In genomic region chr2:25305587-25306359, GRCm38 (mm10) we compare ENCODE assay signal across 10 mouse cellular contexts. TPM values are rescaled to one million over a fixed set of nuclear protein-coding genes. Genes with fewer than 3 reads are reported as not detected.
A peak's percentile ranks its signal among the peaks of the same experiment; 100 is the strongest.
DNase-seq lines count a peak whose midpoint lies in the region; ATAC-seq and TF ChIP-seq lines count a peak whose summit lies in the region.
"Had no signal": no experiment of that assay in that cellular context is flagged by ENCODE, and none has a peak within 500 bp of the region (broad histone marks: within the 10 kb centered on the region; RNA-seq: fewer than 3 reads in every experiment).

No protein-coding gene starts in this region.

- peak overlapping the region; percentile 9; the same call in 1 of the 2 replicates for H3K9ac ChIP-seq in lung, embryonic 16.5 days (ENCODE audit: low read length)
- peak overlapping the region; percentile 59 for H3K9ac ChIP-seq in limb, embryonic 13.5 days
- H3K9ac ChIP-seq in stomach, postnatal 0 days (ENCODE audit: low read length) = no peak overlapping the region; the same call in 1 of the 2 replicates

- H3K4me1 ChIP-seq in lung, embryonic 16.5 days (replicated peaks; ENCODE audit: control insufficient read depth, insufficient read depth, low read length) = peaks cover 3% of the 10 kb centered on the region; the same call in 1 of the 2 replicates
- H3K4me1 ChIP-seq in limb, embryonic 13.5 days = peaks cover 5% of the 10 kb centered on the region; the same call in 1 of the 2 replicates
- H3K4me1 ChIP-seq in stomach, postnatal 0 days (replicated peaks; ENCODE audit: control insufficient read depth, insufficient read depth) = 0 out of 2 replicates have a peak, but pooled peaks cover 2% of the 10 kb centered on the region

- no peak for TF ChIP-seq CTCF in stomach, postnatal 0 days (IDR thresholded peaks at IDR 0.05; ENCODE audit: low read depth)

- no peaks in the 10 kb centered on the region for H3K36me3 ChIP-seq in lung, embryonic 16.5 days (ENCODE audit: control insufficient read depth, insufficient read depth, low read length)
- no peaks in the 10 kb centered on the region for H3K36me3 ChIP-seq in limb, embryonic 13.5 days
- H3K36me3 ChIP-seq in stomach, postnatal 0 days (ENCODE audit: control insufficient read depth, insufficient read depth, low read length) = no peaks in the 10 kb centered on the region

- no peak for ATAC-seq in lung, embryonic 16.5 days (ENCODE audit: low read depth)
- ATAC-seq in limb, embryonic 13.5 days (ENCODE audit: low FRiP score, low read depth) = no peak
- ATAC-seq in stomach, postnatal 0 days (ENCODE audit: low FRiP score, low TSS enrichment) = no peak

- peak; percentile 13 for DNase-seq in cerebellum, adult 11 months
- no peak for DNase-seq in cerebellum, adult 11-12 months
- DNase-seq in lung, postnatal 36 days = no peak
- no peak for DNase-seq in stomach, postnatal 0 days (ENCODE audit: low spot score)
- no peak for DNase-seq in adrenal gland, adult 2 months
- DNase-seq in spleen, adult 12 weeks (ENCODE audit: low spot score) = no peak
- DNase-seq: kidney, adult 2 months; lung, adult 18-20 months had no signal

- no peak overlapping the region for H3K27ac ChIP-seq in lung, embryonic 16.5 days (ENCODE audit: low read length)
- no peak overlapping the region for H3K27ac ChIP-seq in limb, embryonic 13.5 days
- no peak overlapping the region for H3K27ac ChIP-seq in stomach, postnatal 0 days (replicated peaks)

- TF ChIP-seq EP300 in stomach, postnatal 0 days (optimal IDR thresholded peaks at IDR 0.05) = no peak

- peak overlapping the region; percentile 57 for H3K4me2 ChIP-seq in lung, embryonic 16.5 days (ENCODE audit: low read depth, low read length)
- H3K4me2 ChIP-seq in limb, embryonic 13.5 days (replicated peaks) = peak overlapping the region; percentile 86
- H3K4me2 ChIP-seq in stomach, postnatal 0 days (replicated peaks; ENCODE audit: low read depth) = peak overlapping the region; percentile 69

- H3K4me3 ChIP-seq in lung, embryonic 16.5 days (ENCODE audit: low read length) = peak overlapping the region; percentile 38; the same call in 1 of the 2 replicates
- peak overlapping the region; percentile 50 for H3K4me3 ChIP-seq in limb, embryonic 13.5 days
- peak overlapping the region; percentile 42; the same call in 1 of the 2 replicates for H3K4me3 ChIP-seq in stomach, postnatal 0 days (ENCODE audit: low read depth, low read length)

- peaks cover 20% of the 10 kb centered on the region for H3K27me3 ChIP-seq in lung, embryonic 16.5 days (ENCODE audit: control insufficient read depth, insufficient read depth, low read depth, low read length)
- H3K27me3 ChIP-seq in limb, embryonic 13.5 days = peaks cover 89% of the 10 kb centered on the region
- H3K27me3 ChIP-seq in stomach, postnatal 0 days (ENCODE audit: control insufficient read depth, insufficient read depth, low read length) = no peaks in the 10 kb centered on the region

- 52% methylated on average over 14 of the region's 14 CpGs for WGBS in lung, embryonic 16.5 days
- 47% methylated on average over 14 of the region's 14 CpGs for WGBS in limb, embryonic 13.5 days
- WGBS in stomach, postnatal 0 days = 49% methylated on average over 14 of the region's 14 CpGs

- no peaks in the 10 kb centered on the region for H3K9me3 ChIP-seq in lung, embryonic 16.5 days (ENCODE audit: control insufficient read depth, low read length)
- H3K9me3 ChIP-seq in limb, embryonic 13.5 days = no peaks in the 10 kb centered on the region
- H3K9me3 ChIP-seq in stomach, postnatal 0 days (ENCODE audit: control insufficient read depth, low read length) = no peaks in the 10 kb centered on the region

RNA-seq across cellular contexts. Expression of gene Grin1, which starts 13.2 kb away (rescaled TPM):
- polyA plus RNA-seq in lung, embryonic 16.5 days (2015; fragmentation: Nextera tagmentation; extraction: Ambion mirVana) = 0.44 and 0.84 TPM in 2 replicates
- polyA plus RNA-seq in limb, embryonic 13.5 days (2015; fragmentation: Nextera tagmentation; extraction: Ambion mirVana) = 0.61 and 0.97 TPM in 2 replicates
- polyA plus RNA-seq in stomach, postnatal 0 days (2015; fragmentation: Nextera tagmentation; extraction: Ambion mirVana) = 1.3 TPM in 2 replicates
- total RNA-seq in adrenal gland, adult 2 months (2021) = 10 to 100 TPM in 1 of 2 experiments, 1 to 10 TPM in 1; 8.3 to 13.3 TPM
- polyA plus RNA-seq in adrenal gland, adult 2 months (2012; rRNA removed) = 15.3 and 16.4 TPM in 2 replicates

RNA-seq across cellular contexts. Expression of gene Lrrc26, which starts 16.1 kb away (rescaled TPM):
- 6.7 and 9.4 TPM in 2 replicates for polyA plus RNA-seq in lung, embryonic 16.5 days (2015; fragmentation: Nextera tagmentation; extraction: Ambion mirVana)
- not detected in 2 replicates for polyA plus RNA-seq in limb, embryonic 13.5 days (2015; fragmentation: Nextera tagmentation; extraction: Ambion mirVana)
- polyA plus RNA-seq in stomach, postnatal 0 days (2015; fragmentation: Nextera tagmentation; extraction: Ambion mirVana) = 34.9 and 42.1 TPM in 2 replicates
- total RNA-seq in adrenal gland, adult 2 months (2021) = not detected
- polyA plus RNA-seq in adrenal gland, adult 2 months (2012; rRNA removed) = not detected in 2 replicates

RNA-seq across cellular contexts. Expression of gene Tmem210, which starts 17.8 kb away (rescaled TPM):
- polyA plus RNA-seq in lung, embryonic 16.5 days (2015; fragmentation: Nextera tagmentation; extraction: Ambion mirVana) = not detected in 2 replicates
- not detected in 2 replicates for polyA plus RNA-seq in limb, embryonic 13.5 days (2015; fragmentation: Nextera tagmentation; extraction: Ambion mirVana)
- polyA plus RNA-seq in stomach, postnatal 0 days (2015; fragmentation: Nextera tagmentation; extraction: Ambion mirVana) = not detected in 2 replicates
- total RNA-seq in adrenal gland, adult 2 months (2021) = not detected
- not detected in 2 replicates for polyA plus RNA-seq in adrenal gland, adult 2 months (2012; rRNA removed)
- polyA plus RNA-seq: kidney, adult 2 months had no signal

RNA-seq across cellular contexts. Expression of gene Man1b1, which starts 26.4 kb away (rescaled TPM):
- polyA plus RNA-seq in lung, embryonic 16.5 days (2015; fragmentation: Nextera tagmentation; extraction: Ambion mirVana) = 47.8 and 57.4 TPM in 2 replicates
- polyA plus RNA-seq in limb, embryonic 13.5 days (2015; fragmentation: Nextera tagmentation; extraction: Ambion mirVana) = 54.5 and 60.2 TPM in 2 replicates
- polyA plus RNA-seq in stomach, postnatal 0 days (2015; fragmentation: Nextera tagmentation; extraction: Ambion mirVana) = 29.2 and 29.9 TPM in 2 replicates
- total RNA-seq in adrenal gland, adult 2 months (2021) = 10 to 100 TPM; 53.6 to 59.9 TPM
- 10.3 and 13.5 TPM in 2 replicates for polyA plus RNA-seq in adrenal gland, adult 2 months (2012; rRNA removed)

RNA-seq across cellular contexts. Expression of gene Anapc2, which starts 33.5 kb away (rescaled TPM):
- polyA plus RNA-seq in lung, embryonic 16.5 days (2015; fragmentation: Nextera tagmentation; extraction: Ambion mirVana) = 136 and 137 TPM in 2 replicates
- polyA plus RNA-seq in limb, embryonic 13.5 days (2015; fragmentation: Nextera tagmentation; extraction: Ambion mirVana) = 150 and 154 TPM in 2 replicates
- 57.5 and 59.6 TPM in 2 replicates for polyA plus RNA-seq in stomach, postnatal 0 days (2015; fragmentation: Nextera tagmentation; extraction: Ambion mirVana)
- 10 to 100 TPM; 78.8 to 82.7 TPM for total RNA-seq in adrenal gland, adult 2 months (2021)
- polyA plus RNA-seq in adrenal gland, adult 2 months (2012; rRNA removed) = 93.1 and 110 TPM in 2 replicates
